Mouse (Mus musculus) intestine, embryonic 14.5 days (tissue): Measurements from ENCODE around the gene Aspg. TPM values are rescaled to one million over a fixed set of nuclear protein-coding genes. Genes with fewer than 3 reads are reported as not detected.

ENCODE experiments used
- ATAC-seq: fragments of 200-750 bp; cut with Nextera tagmentation; replicated peaks from 2 replicates; pipeline ENCODE4 v1.8.0; 2017; ENCODE audit warnings: low read depth, moderate number of reproducible peaks, moderate TSS enrichment, moderate library complexity; ENCODE audit not compliant: low FRiP score, low TSS enrichment
- DNase-seq: peaks from one replicate; pipeline ENCODE4 v3.0.0-alpha.2; 2018; ENCODE audit warnings: low spot score
- H3K27ac ChIP-seq: fragments of 300-500 bp; sonication (generic); 2 replicates; pipeline ENCODE4 v1.5.1; 2014; ENCODE audit warnings: low read depth, mild to moderate bottlenecking, control low read depth
- H3K27me3 ChIP-seq: fragments of 300-500 bp; sonication (generic); replicated peaks from 2 replicates; pipeline ENCODE4 v1.6.1; 2014; ENCODE audit warnings: low read length, control low read depth; ENCODE audit not compliant: control insufficient read depth, insufficient read depth
- H3K36me3 ChIP-seq: fragments of 300-500 bp; sonication (generic); 2 replicates; pipeline ENCODE4 v1.6.1; 2014; ENCODE audit warnings: low read length, control low read depth; ENCODE audit not compliant: control insufficient read depth, insufficient read depth
- H3K4me1 ChIP-seq: fragments of 300-500 bp; sonication (generic); replicated peaks from 2 replicates; pipeline ENCODE4 v1.6.1; 2014; ENCODE audit warnings: low read length, control low read depth, mixed read lengths; ENCODE audit not compliant: control insufficient read depth, insufficient read depth
- H3K4me2 ChIP-seq: fragments of 300-500 bp; sonication (generic); 2 replicates; pipeline ENCODE4 v1.6.1; 2014; ENCODE audit warnings: low read length
- H3K4me3 ChIP-seq: fragments of 300-500 bp; sonication (generic); 2 replicates; pipeline ENCODE4 v1.5.1; 2014; ENCODE audit warnings: low read depth, low read length, control low read depth, mixed read lengths
- H3K9ac ChIP-seq: fragments of 300-500 bp; sonication (generic); 2 replicates; pipeline ENCODE4 v1.6.1; 2014; ENCODE audit warnings: mild to moderate bottlenecking, low read length
- H3K9me3 ChIP-seq: fragments of 300-500 bp; sonication (generic); 2 replicates; pipeline ENCODE4 v1.6.1; 2016; ENCODE audit warnings: low read length, control low read depth; ENCODE audit not compliant: control insufficient read depth
- WGBS: fragments of 180-500 bp; shearing (Covaris S2); extraction: QIAGEN DNeasy Blood & Tissue Kit; methylation state at CpG from one replicate; pipeline ENCODE4 v1.1.7; 2014; 5-methylcytosine and 5-hydroxymethylcytosine counted together
- polyA plus RNA-seq: library from polyadenylated mRNA; unstranded; fragments of >200 nt; fragmentation: Nextera tagmentation; extraction: Ambion mirVana; gene quantifications from 2 replicates; pipeline ENCODE4 v1.2.1, GENCODE M21; 2014

Aspg gene
- 16.6 and 16.9 TPM in 2 replicates for polyA plus RNA-seq

DNA sequence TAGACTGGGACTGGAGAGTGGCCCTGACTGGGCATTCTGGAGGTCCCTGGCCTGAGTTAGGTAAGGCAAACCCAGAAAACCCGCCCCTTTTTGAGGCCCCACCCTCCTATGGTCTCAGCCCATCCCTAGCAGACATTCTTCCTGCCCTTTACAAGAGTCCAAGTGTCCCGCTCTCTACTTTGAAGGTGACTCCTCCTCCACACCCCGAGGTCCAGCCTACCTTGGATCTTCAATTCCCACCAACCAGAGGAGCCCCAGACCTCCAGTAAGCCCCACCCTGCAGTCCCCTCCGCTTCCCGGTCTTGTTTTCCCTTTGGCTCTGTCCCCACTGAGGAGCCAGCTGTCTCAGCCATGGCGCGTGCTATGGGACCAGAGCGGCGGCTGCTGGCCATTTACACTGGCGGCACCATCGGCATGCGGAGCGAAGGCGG lies at the start of gene Aspg:
TSS of gene Aspg (plus strand) at position 139 of the 431 bp plus-strand sequence.
- Histone ChIP-seq H3K27ac (no peak within 1 kb of the TSS), H3K4me3 (peak within 1 kb of the TSS; percentile 27), H3K4me1 (peaks cover 9% of the 10 kb centered on the region), H3K36me3 (no peaks in the 10 kb centered on the region), H3K9me3 (no peaks in the 10 kb centered on the region), H3K27me3 (no peaks in the 10 kb centered on the region), H3K9ac (0 out of 2 replicates have a peak within 1 kb of the TSS, but pooled peaks have one; percentile 16), H3K4me2 (peak within 1 kb of the TSS; percentile 48)
- DNase-seq: peak; percentile 74
- under 1% methylated on average over 14 of the region's 14 CpGs for WGBS
- peak; percentile 84 for ATAC-seq

DNA sequence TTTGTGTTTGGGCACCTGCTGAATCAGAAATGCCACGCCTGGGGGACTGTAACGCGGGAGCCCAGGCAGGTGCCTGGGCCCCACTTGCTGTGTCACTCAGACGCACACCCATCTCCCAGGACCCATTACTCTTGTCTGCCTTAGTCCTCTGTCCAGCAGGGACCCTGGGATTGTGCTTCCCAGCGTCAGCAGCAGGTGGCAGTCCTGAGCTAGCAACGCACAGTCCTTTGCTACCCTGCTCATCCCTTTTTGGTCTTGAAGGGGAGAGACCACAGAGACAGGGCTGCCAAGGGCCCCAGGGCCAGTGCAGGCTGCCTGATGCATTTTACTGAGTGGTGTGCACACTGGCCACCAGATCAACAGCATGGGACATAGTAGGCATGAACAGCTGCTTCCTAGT lies 28.8 kb upstream of the Aspg start:
- Histone ChIP-seq H3K9ac (no peak overlapping the region), H3K36me3 (no peaks in the 10 kb centered on the region), H3K27ac (no peak overlapping the region), H3K4me3 (no peak overlapping the region), H3K9me3 (no peaks in the 10 kb centered on the region), H3K27me3 (0 out of 2 replicates have a peak, but pooled peaks cover 3% of the 10 kb centered on the region), H3K4me1 (no peaks in the 10 kb centered on the region), H3K4me2 (no peak overlapping the region)
- peak; percentile 94 for DNase-seq
- 0 out of 2 replicates have a peak, but pooled peaks have one; percentile 50 for ATAC-seq
- WGBS: 14% methylated on average over 6 of the region's 6 CpGs

DNA sequence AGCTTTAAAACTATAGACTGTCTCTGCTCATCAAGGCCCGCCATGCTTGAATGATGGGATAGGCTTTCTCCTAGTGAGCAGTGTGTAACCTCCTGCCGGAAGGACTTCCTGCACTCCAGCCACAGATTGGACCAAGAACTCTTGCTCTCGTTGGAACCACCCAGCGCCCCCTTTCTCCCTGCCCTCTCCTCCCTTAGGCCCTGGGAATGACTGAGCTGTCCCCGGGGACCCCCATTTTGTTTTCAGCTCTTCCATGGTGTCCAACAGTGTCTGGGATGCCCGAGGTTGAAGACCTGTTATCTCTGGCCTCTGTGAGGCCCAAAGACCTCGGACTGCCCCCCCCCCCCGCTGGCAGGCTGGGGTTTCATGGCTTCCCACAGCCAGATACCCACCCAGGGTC lies 26.6 kb upstream of the Aspg start:
- H3K27me3 ChIP-seq: 0 out of 2 replicates have a peak, but pooled peaks cover 3% of the 10 kb centered on the region
- no peak overlapping the region for H3K27ac ChIP-seq
- no peak for ATAC-seq
- H3K9me3 ChIP-seq: 0 out of 2 replicates have a peak, but pooled peaks cover 3% of the 10 kb centered on the region
- no peak for DNase-seq
- H3K4me1 ChIP-seq: no peaks in the 10 kb centered on the region
- H3K36me3 ChIP-seq: no peaks in the 10 kb centered on the region
- no peak overlapping the region for H3K4me3 ChIP-seq
- 81% methylated on average over 8 of the region's 8 CpGs for WGBS
- no peak overlapping the region for H3K4me2 ChIP-seq
- no peak overlapping the region for H3K9ac ChIP-seq

DNA sequence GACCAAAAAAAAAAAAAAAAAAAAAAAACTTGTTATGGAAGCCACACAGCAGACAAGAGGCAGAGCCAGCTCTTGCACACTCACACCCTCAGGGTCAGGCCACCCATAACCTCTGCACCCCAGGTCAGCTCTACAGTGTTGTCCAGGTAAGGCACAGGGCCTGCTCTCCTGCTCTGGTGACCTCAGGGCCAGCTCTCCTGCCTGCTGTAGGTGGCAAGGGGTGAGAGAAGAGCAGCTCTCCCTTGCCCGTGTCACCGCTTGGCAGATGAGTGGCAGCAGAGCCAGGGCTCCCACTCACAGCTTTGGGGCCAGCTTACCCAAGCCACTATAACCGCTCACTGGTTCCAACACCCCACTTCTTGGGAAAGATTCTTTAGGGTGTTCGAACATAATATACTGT lies 25.6 kb upstream of the Aspg start:
- ATAC-seq (no peak), DNase-seq (no peak)
- Histone ChIP-seq H3K27me3 (0 out of 2 replicates have a peak, but pooled peaks cover 3% of the 10 kb centered on the region), H3K4me2 (no peak overlapping the region), H3K4me1 (no peaks in the 10 kb centered on the region), H3K36me3 (no peaks in the 10 kb centered on the region), H3K9me3 (0 out of 2 replicates have a peak, but pooled peaks cover 3% of the 10 kb centered on the region), H3K27ac (no peak overlapping the region), H3K4me3 (no peak overlapping the region), H3K9ac (no peak overlapping the region)
- WGBS: 94% methylated on average over 4 of the region's 4 CpGs

DNA sequence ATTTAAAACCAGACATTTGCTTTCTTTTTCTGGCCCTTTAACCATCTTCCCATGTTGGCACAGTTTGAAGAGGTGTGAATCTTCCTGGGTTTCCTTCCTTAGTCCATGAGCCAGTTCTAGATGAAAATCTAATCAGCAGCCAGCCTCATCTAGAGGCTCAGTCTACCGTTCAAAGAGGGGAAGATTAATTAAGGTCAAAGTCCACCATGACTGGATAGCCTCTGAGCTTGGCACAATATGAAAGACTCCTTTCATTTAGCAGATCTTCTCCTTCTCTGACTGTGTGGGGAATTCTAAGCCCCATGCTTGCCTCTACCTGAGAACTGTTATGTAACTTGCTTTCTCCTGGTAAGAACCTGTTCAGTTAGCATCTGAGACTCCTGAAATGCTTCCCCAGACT lies 24.2 kb upstream of the Aspg start:
- no peak overlapping the region for H3K4me2 ChIP-seq
- no peaks in the 10 kb centered on the region for H3K4me1 ChIP-seq
- no peak overlapping the region for H3K9ac ChIP-seq
- H3K9me3 ChIP-seq: 0 out of 2 replicates have a peak, but pooled peaks cover 3% of the 10 kb centered on the region
- H3K36me3 ChIP-seq: no peaks in the 10 kb centered on the region
- H3K27ac ChIP-seq: no peak overlapping the region
- no peak for DNase-seq
- H3K4me3 ChIP-seq: no peak overlapping the region
- 50% methylated on average over 1 of the region's 1 CpGs for WGBS
- H3K27me3 ChIP-seq: 0 out of 2 replicates have a peak, but pooled peaks cover 3% of the 10 kb centered on the region
- ATAC-seq: no peak

DNA sequence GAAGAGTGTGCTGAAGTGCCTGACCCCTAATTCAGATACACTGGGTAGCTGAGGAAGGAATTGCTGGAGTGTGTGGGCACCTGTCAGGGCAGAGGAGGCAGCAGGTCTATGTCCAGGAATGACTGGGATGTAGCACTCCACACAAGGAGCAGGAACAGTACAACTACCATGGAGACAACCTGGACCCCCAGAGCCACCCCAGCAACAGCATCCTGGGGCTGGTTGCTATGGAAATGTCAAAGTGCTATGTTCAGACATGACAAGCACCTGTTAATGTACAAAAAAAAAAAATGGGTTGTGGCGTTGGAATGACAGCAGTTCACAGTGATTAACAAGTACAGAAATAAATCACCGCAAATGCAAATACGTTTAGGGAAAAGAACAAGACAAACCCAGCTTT lies 20.2 kb upstream of the Aspg start:
- ATAC-seq: no peak
- Histone ChIP-seq H3K27me3 (no peaks in the 10 kb centered on the region), H3K4me1 (no peaks in the 10 kb centered on the region), H3K36me3 (no peaks in the 10 kb centered on the region), H3K9me3 (0 out of 2 replicates have a peak, but pooled peaks cover 3% of the 10 kb centered on the region), H3K27ac (no peak overlapping the region), H3K9ac (no peak overlapping the region), H3K4me2 (no peak overlapping the region), H3K4me3 (no peak overlapping the region)
- DNase-seq: no peak
- WGBS: 84% methylated on average over 3 of the region's 3 CpGs

DNA sequence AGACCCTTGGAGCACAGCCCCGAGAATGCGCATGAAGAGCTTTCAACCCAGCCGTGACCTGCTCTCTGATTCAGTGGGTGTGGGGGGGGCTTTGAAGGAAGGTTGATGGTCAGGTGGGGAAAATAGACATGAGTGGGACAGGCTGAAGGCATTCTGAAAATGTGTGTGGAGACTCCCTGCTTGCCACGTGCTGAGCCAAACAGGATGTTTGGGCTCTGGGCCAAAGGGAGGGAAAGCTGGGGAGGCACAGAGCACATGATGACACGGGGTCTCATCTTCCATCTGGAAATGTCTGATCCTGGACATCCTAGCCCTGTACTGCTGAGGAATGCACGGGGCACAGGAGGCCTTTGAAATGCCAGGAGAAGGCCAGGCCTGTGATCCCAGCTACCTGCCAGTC lies 19.8 kb upstream of the Aspg start:
- Histone ChIP-seq H3K4me2 (no peak overlapping the region), H3K36me3 (no peaks in the 10 kb centered on the region), H3K9me3 (0 out of 2 replicates have a peak, but pooled peaks cover 3% of the 10 kb centered on the region), H3K4me3 (no peak overlapping the region), H3K27me3 (no peaks in the 10 kb centered on the region), H3K27ac (no peak overlapping the region), H3K4me1 (no peaks in the 10 kb centered on the region), H3K9ac (no peak overlapping the region)
- 56% methylated on average over 6 of the region's 6 CpGs for WGBS
- no peak for DNase-seq
- no peak for ATAC-seq

DNA sequence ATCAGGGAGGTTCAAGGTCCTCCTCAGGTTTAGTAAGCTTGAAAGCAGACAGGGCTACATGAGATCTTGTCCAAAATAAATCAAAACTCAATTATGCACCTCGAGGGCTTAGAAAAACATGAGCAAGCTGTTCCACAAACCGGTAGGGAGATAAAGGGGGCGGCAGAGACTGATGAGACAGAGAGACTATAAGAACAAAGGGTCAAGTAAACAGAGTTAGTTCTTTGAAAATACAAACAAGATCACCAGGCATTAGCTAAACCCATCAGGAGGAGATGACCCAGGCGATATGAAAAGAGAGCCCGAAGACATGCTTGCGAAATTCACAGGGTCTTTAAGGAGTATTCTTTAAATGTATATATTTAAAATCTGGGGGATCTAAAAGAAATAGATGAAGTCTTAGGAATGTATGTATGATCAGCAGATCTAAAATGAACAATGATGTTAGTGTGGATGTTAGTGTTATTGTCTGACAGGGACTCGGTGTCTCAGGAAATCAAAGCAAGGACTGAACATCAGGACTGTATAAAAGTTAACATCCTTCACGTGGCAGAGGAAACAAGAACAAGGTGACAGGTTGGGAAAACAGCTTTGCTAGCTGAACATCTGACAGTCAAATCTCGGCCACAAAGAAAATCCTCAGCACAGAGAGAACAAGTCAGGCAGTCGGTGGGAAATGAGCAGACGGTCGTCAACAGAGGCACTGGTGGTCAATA lies 17.7 kb upstream of the Aspg start:
- Histone ChIP-seq H3K9ac (no peak overlapping the region), H3K27ac (no peak overlapping the region), H3K4me3 (no peak overlapping the region), H3K27me3 (no peaks in the 10 kb centered on the region), H3K4me2 (no peak overlapping the region), H3K9me3 (0 out of 2 replicates have a peak, but pooled peaks cover 3% of the 10 kb centered on the region), H3K4me1 (no peaks in the 10 kb centered on the region), H3K36me3 (no peaks in the 10 kb centered on the region)
- DNase-seq (no peak), ATAC-seq (no peak)
- WGBS: 38% methylated on average over 12 of the region's 12 CpGs
